Mouse (Mus musculus): ENCODE measurements around the gene Fbln5.

Fbln5 gene

GRCm38 (mm10) chr12:101762054-101762453 lies 56.8 kb downstream of the Fbln5 start:
- no peak for DNase-seq (ENCODE audit: low spot score)

DNA sequence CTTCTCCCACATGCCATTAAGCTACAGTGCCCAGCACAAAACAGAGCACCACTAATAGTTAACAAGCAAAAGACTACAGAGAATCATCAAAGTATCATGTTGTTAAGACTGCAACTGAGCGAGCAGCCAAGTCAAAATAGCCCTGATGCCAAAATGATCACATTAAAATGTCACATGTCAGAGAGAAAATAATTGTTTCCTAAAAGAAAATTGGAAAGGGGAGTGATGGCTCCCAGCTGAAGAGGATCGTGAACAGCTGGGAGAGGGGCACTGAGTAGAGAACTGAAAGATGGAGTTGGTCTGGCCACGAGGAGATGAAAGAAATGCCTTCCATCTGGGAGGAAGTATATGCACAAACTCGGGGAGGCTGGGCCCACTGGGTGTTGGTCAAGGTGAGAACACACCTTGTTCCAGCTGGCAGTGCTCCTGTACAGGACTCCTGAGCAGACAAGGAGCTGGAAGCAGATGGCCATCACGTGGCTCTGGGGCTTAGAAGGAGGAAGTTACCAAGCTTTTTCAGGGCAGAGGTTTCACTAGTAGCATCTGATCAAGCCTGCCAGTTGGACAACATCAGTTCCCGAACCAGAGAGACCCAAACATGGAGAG lies 59.3 kb downstream of the Fbln5 start:
- DNase-seq (ENCODE audit: low spot score): no peak

GRCm38 (mm10) chr12:101758698-101759097 lies 60.2 kb downstream of the Fbln5 start:
- DNase-seq (ENCODE audit: low spot score): no peak

GRCm38 (mm10) chr12:101742375-101742774 lies 76.5 kb downstream of the Fbln5 start:
- DNase-seq (ENCODE audit: low spot score): no peak

DNA sequence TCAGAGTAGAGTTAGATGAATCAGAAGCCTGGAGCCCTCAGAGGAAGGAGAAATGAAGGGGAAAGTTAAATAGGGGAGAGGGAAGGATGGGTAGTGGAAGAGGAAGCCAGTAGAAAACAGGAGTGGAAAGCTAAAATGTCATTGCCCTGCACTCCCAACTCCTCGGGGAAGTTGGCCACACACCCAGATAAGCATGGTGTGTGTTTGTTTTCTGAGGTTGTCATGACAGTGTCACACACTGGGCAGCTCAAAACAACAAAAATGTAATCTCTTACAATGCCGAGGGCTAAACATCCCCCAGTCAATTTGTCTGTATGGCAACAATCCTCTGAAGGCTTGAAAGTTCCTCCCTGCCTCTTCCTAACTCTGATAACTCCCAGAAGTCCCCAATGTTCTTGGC lies 78.4 kb downstream of the Fbln5 start:
- DNase-seq (ENCODE audit: low spot score): no peak

GRCm38 (mm10) chr12:101740045-101740444 lies 78.8 kb downstream of the Fbln5 start:
- DNase-seq (ENCODE audit: low spot score): no peak

GRCm38 (mm10) chr12:101718755-101719150 lies 100.1 kb downstream of the Fbln5 start:
- DNase-seq (ENCODE audit: low spot score): no peak

GRCm38 (mm10) chr12:101718054-101718754 lies 100.7 kb downstream of the Fbln5 start, which contains the start of gene Tc2n:
Gene Tc2n (minus strand): TSS chr12:101718523.
- DNase-seq (ENCODE audit: low spot score): peak; percentile 58

GRCm38 (mm10) chr12:101699176-101699575 lies 119.7 kb downstream of the Fbln5 start:
- DNase-seq (ENCODE audit: low spot score): no peak
